Mouse (Mus musculus): Measurements from ENCODE around the gene A430033K04Rik. TPM values are rescaled to one million over a fixed set of nuclear protein-coding genes. Genes with fewer than 3 reads are reported as not detected.

The A430033K04Rik gene
- polyA plus RNA-seq, 1 experiment from 2014 or later, result 6.4 TPM

GRCm38 (mm10) chr5:138636486-138636885, 13.8 kb downstream of the A430033K04Rik start:
- Histone ChIP-seq H3K36me3 (ENCODE audit: insufficient read depth, low read length) (peaks cover 16% of the 10 kb centered on the region; the same call in 1 of the 2 replicates), H3K27me3 (ENCODE audit: insufficient read depth, low read length) (no peaks in the 10 kb centered on the region), H3K4me1 (replicated peaks; ENCODE audit: insufficient read depth, low read length) (no peaks in the 10 kb centered on the region), H3K9me3 (replicated peaks; ENCODE audit: low read length) (no peaks in the 10 kb centered on the region), H3K4me3 (replicated peaks; ENCODE audit: low read depth, low read length) (no peak overlapping the region), H3K4me2 (ENCODE audit: low read length) (no peak overlapping the region), H3K27ac (no peak overlapping the region), H3K9ac (ENCODE audit: low read depth, low read length) (no peak overlapping the region)
- TF ChIP-seq CTCF (IDR thresholded peaks at IDR 0.05; ENCODE audit: low read depth), result no peak
- ATAC-seq (replicated peaks; ENCODE audit: low FRiP score, low read depth), result no peak
- DNase-seq (ENCODE audit: low spot score), result no peak
- 90% methylated on average over 2 of the region's 2 CpGs for WGBS

- H3K4me3 ChIP-seq (replicated peaks; ENCODE audit: low read depth, low read length), result no peak overlapping the region
- WGBS, result 93% methylated on average over 3 of the region's 3 CpGs
- ATAC-seq (replicated peaks; ENCODE audit: low FRiP score, low read depth) (no peak), DNase-seq (ENCODE audit: low spot score) (no peak)
- no peak for TF ChIP-seq CTCF (IDR thresholded peaks at IDR 0.05; ENCODE audit: low read depth)
- H3K9me3 ChIP-seq (replicated peaks; ENCODE audit: low read length), result no peaks in the 10 kb centered on the region
- peaks cover 18% of the 10 kb centered on the region for H3K36me3 ChIP-seq (ENCODE audit: insufficient read depth, low read length)
- H3K27ac ChIP-seq, result no peak overlapping the region
- no peaks in the 10 kb centered on the region for H3K27me3 ChIP-seq (ENCODE audit: insufficient read depth, low read length)
- H3K4me2 ChIP-seq (ENCODE audit: low read length), result no peak overlapping the region
- no peak overlapping the region for H3K9ac ChIP-seq (ENCODE audit: low read depth, low read length)
- H3K4me1 ChIP-seq (replicated peaks; ENCODE audit: insufficient read depth, low read length), result no peaks in the 10 kb centered on the region
Measured at GRCm38 (mm10) chr5:138641081-138641480, 18.4 kb downstream of the A430033K04Rik start.

GRCm38 (mm10) chr5:138641761-138642160, 19.1 kb downstream of the A430033K04Rik start:
- no peak overlapping the region for H3K27ac ChIP-seq
- H3K36me3 ChIP-seq (ENCODE audit: insufficient read depth, low read length), result peaks cover 24% of the 10 kb centered on the region
- WGBS, result 95% methylated on average over 3 of the region's 3 CpGs
- H3K4me1 ChIP-seq (replicated peaks; ENCODE audit: insufficient read depth, low read length), result no peaks in the 10 kb centered on the region
- TF ChIP-seq CTCF (IDR thresholded peaks at IDR 0.05; ENCODE audit: low read depth), result no peak
- H3K4me2 ChIP-seq (ENCODE audit: low read length), result no peak overlapping the region
- H3K9ac ChIP-seq (ENCODE audit: low read depth, low read length), result no peak overlapping the region
- DNase-seq (ENCODE audit: low spot score) (no peak), ATAC-seq (replicated peaks; ENCODE audit: low FRiP score, low read depth) (no peak)
- H3K9me3 ChIP-seq (replicated peaks; ENCODE audit: low read length), result no peaks in the 10 kb centered on the region
- no peak overlapping the region for H3K4me3 ChIP-seq (replicated peaks; ENCODE audit: low read depth, low read length)
- H3K27me3 ChIP-seq (ENCODE audit: insufficient read depth, low read length), result no peaks in the 10 kb centered on the region

GRCm38 (mm10) chr5:138652911-138653310, 30.3 kb downstream of the A430033K04Rik start:
- ATAC-seq (replicated peaks; ENCODE audit: low FRiP score, low read depth), result no peak
- no peak for TF ChIP-seq CTCF (IDR thresholded peaks at IDR 0.05; ENCODE audit: low read depth)

GRCm38 (mm10) chr5:138656477-138657156, 34.0 kb downstream of the A430033K04Rik start:
- H3K9me3 ChIP-seq (replicated peaks; ENCODE audit: low read length), result no peaks in the 10 kb centered on the region
- 20% methylated on average over 2 of the region's 2 CpGs for WGBS
- no peak overlapping the region for H3K9ac ChIP-seq (ENCODE audit: low read depth, low read length)
- H3K4me2 ChIP-seq (ENCODE audit: low read length), result no peak overlapping the region
- H3K27me3 ChIP-seq (ENCODE audit: insufficient read depth, low read length), result no peaks in the 10 kb centered on the region
- peak; percentile 73 for ATAC-seq (replicated peaks; ENCODE audit: low FRiP score, low read depth)
- no peak overlapping the region for H3K4me3 ChIP-seq (replicated peaks; ENCODE audit: low read depth, low read length)
- H3K27ac ChIP-seq, result no peak overlapping the region
- H3K4me1 ChIP-seq (replicated peaks; ENCODE audit: insufficient read depth, low read length), result no peaks in the 10 kb centered on the region
- H3K36me3 ChIP-seq (ENCODE audit: insufficient read depth, low read length), result no peaks in the 10 kb centered on the region
- peak; percentile 93 for TF ChIP-seq CTCF (IDR thresholded peaks at IDR 0.05; ENCODE audit: low read depth)
- peak; percentile 84 for DNase-seq (ENCODE audit: low spot score)

More at GRCm38 (mm10) chr5:138652911-138653310, 30.3 kb downstream of the A430033K04Rik start:
- DNase-seq (ENCODE audit: low spot score), result no peak
- Histone ChIP-seq H3K9me3 (replicated peaks; ENCODE audit: low read length) (no peaks in the 10 kb centered on the region), H3K4me3 (replicated peaks; ENCODE audit: low read depth, low read length) (no peak overlapping the region), H3K36me3 (ENCODE audit: insufficient read depth, low read length) (peaks cover 7% of the 10 kb centered on the region), H3K27me3 (ENCODE audit: insufficient read depth, low read length) (no peaks in the 10 kb centered on the region), H3K4me1 (replicated peaks; ENCODE audit: insufficient read depth, low read length) (no peaks in the 10 kb centered on the region), H3K4me2 (ENCODE audit: low read length) (no peak overlapping the region), H3K27ac (no peak overlapping the region), H3K9ac (ENCODE audit: low read depth, low read length) (no peak overlapping the region)
- 93% methylated on average over 1 of the region's 1 CpGs for WGBS

GRCm38 (mm10) chr5:138657407-138657806, 34.7 kb downstream of the A430033K04Rik start:
- DNase-seq (ENCODE audit: low spot score), result no peak
- no peak for TF ChIP-seq CTCF (IDR thresholded peaks at IDR 0.05; ENCODE audit: low read depth)
- Histone ChIP-seq H3K9ac (ENCODE audit: low read depth, low read length) (no peak overlapping the region), H3K9me3 (replicated peaks; ENCODE audit: low read length) (no peaks in the 10 kb centered on the region), H3K27ac (no peak overlapping the region), H3K4me3 (replicated peaks; ENCODE audit: low read depth, low read length) (no peak overlapping the region), H3K36me3 (ENCODE audit: insufficient read depth, low read length) (no peaks in the 10 kb centered on the region), H3K4me1 (replicated peaks; ENCODE audit: insufficient read depth, low read length) (no peaks in the 10 kb centered on the region), H3K4me2 (ENCODE audit: low read length) (no peak overlapping the region), H3K27me3 (ENCODE audit: insufficient read depth, low read length) (no peaks in the 10 kb centered on the region)
- ATAC-seq (replicated peaks; ENCODE audit: low FRiP score, low read depth), result no peak
- WGBS, result 93% methylated on average over 3 of the region's 3 CpGs

All from kidney, postnatal 0 days (tissue).